17 mouse cellular contexts compared by ENCODE assay signal in genomic region chr2:161882580-161882979, GRCm38 (mm10).
"Had no signal": no experiment of that assay in that cellular context is flagged by ENCODE, and none has a peak within 500 bp of the region (broad histone marks: within the 10 kb centered on the region; RNA-seq: fewer than 3 reads in every experiment).

No protein-coding gene starts in this region.

- H3K36me3 ChIP-seq: limb, embryonic 12.5 days; limb, embryonic 15.5 days; midbrain, embryonic 12.5 days; stomach, embryonic 15.5 days had no signal

- ATAC-seq: liver, postnatal 0 days; lung, postnatal 0 days; midbrain, embryonic 16.5 days had no signal

- H3K9ac ChIP-seq: limb, embryonic 12.5 days; limb, embryonic 15.5 days; liver, embryonic 14.5 days; liver, postnatal 0 days; lung, embryonic 14.5 days; midbrain, embryonic 12.5 days; stomach, embryonic 15.5 days had no signal

- DNase-seq: kidney, adult 9 months; kidney, postnatal 14 days; kidney, postnatal 4 days; liver, postnatal 0 days; lung, embryonic 14.5 days; right cerebral cortex, postnatal 25 days; spleen, adult 18-20 months; thymus, postnatal 25 days had no signal

- H3K4me3 ChIP-seq: limb, embryonic 12.5 days; limb, embryonic 15.5 days; midbrain, embryonic 12.5 days; stomach, embryonic 15.5 days had no signal

- H3K4me2 ChIP-seq: limb, embryonic 12.5 days; limb, embryonic 15.5 days; liver, embryonic 11.5 days; lung, embryonic 14.5 days; midbrain, embryonic 12.5 days; stomach, embryonic 15.5 days had no signal

- H3K27me3 ChIP-seq: limb, embryonic 12.5 days; limb, embryonic 15.5 days; midbrain, embryonic 12.5 days; stomach, embryonic 15.5 days had no signal

- H3K27ac ChIP-seq: limb, embryonic 12.5 days; limb, embryonic 15.5 days; liver, embryonic 14.5 days; macrophage; midbrain, embryonic 12.5 days; stomach, embryonic 15.5 days had no signal

- H3K9me3 ChIP-seq: limb, embryonic 12.5 days; limb, embryonic 15.5 days; midbrain, embryonic 12.5 days; stomach, embryonic 15.5 days had no signal

- H3K4me1 ChIP-seq: limb, embryonic 12.5 days; limb, embryonic 15.5 days; midbrain, embryonic 12.5 days; stomach, embryonic 15.5 days had no signal
